Mouse (Mus musculus): ENCODE data around the gene Arhgap25. TPM values are rescaled to one million over a fixed set of nuclear protein-coding genes. Genes with fewer than 3 reads are reported as not detected.

The Arhgap25 gene
- total RNA-seq, 4 experiments from 2014 or later: 2.9 to 8.9 (median 5.9) TPM

DNA sequence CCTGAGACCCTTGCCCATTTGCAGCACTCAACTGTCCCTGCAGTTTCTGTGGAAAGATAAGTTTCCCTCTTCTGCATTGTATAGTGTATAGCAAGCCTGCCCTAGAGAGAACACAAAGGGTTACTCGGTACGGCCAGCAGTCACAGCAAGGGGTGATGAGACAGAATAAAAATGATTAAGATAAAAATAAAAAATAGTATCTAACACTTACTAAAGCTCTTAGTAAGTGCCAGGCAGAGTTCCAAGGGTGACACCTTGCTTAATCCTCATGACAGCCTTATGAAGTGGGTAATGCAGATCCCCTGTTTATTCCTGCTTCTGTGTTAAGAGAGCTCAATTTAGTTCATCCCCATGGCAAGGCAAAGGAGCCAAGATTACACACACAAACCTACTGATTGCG, 83.5 kb downstream of the Arhgap25 start:
- no peak for DNase-seq (ENCODE audit: low spot score in 2 of 2)

DNA sequence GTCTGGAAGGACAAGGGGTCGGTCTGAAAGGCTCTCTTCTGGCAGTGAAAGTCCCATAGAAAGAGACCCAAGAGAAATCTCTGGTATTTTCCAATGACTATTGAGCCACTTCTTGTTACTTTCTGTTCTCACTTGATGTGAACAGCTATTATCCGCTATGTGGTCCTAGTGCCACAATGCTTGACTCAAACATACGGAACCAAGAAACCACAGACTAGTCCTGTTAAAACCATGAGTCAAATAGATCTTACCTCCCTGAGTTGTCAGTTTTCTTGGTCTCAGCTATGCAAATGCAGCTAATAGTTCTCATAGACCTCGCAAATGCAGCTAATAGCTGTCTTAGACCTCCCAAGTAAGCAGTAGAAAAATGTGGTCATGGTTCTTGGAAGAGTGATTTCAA, 85.8 kb downstream of the Arhgap25 start:
- no peak for DNase-seq (ENCODE audit: low spot score in 2 of 2)

DNA sequence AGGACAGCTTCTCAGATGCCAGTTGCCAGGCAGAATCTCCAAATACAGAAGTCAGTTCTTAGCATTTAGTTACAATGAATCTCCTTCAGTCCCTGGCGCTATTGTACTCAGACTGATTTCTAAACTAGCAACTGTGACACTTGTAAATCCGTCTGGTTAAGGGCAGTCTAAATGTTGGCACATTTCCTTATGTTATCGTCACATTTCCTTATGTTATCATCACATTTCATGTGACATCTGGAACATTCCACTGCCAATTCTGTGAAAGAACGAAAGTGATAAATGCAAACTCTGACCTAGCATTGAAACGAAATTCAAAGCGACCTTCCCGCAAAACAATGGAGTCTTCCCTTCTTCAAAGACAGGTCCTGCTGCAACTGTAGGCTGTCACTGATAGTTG, 87.8 kb downstream of the Arhgap25 start:
- no peak for DNase-seq (ENCODE audit: low spot score in 2 of 2)

DNA sequence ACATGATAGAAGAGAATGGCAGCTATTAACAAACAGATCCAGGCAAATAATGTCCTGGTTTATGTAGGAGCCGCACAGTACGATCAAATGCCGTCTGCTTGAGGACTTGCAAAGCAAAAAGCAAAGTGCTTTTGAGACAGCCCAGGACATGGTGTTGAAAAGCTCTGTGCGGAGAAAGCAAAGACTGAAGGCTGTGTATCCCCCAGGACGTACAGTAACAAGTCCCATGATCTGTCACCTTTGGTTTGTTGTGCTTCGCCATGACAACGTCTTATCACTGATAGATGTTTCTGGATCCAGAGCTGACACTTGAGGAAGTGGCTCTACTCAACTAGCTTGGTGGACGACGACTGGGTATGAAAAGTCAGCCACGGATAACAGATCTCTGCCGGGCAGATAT, 89.8 kb downstream of the Arhgap25 start:
- no peak for DNase-seq (ENCODE audit: low spot score in 2 of 2)

DNA sequence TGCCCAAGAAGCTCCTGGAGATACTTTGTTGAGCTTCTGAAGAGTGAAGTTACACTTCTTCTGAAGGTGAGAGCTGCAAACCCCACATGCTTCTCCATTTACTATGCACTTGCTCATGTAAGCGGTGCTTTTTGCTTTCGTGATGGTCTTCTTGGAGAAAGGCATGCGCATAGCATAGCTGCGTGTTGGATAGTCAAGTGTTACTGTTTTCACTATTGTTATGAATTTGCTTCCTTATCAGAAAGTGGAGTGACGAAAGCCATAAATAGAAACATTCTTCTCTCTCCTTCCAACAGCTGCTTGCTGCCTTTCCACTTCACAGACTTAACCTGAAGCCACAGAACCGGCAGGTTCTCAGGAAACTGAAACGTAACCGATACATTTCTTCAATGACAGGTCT, 96.3 kb downstream of the Arhgap25 start:
- DNase-seq (ENCODE audit: low spot score in 2 of 2): no peak

DNA sequence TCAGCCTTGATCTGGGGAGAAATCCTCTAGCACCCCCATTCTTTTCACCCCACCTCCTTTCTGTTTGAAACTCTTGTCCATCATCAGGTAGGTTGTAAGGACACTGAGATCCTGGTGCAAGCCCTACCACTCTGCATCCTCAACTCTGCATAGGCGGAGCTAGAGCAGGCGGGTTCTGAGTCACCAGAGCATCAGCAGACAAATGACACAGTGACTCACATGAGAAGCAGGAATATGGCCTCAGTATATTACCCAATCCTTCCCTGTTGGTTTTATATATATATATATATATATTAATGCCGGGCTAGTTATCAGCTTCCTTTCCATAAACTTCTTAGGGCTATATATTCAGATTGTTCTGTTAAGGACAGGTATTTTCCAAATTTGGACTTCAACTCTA, 97.3 kb downstream of the Arhgap25 start:
- no peak for DNase-seq (ENCODE audit: low spot score in 2 of 2)

DNA sequence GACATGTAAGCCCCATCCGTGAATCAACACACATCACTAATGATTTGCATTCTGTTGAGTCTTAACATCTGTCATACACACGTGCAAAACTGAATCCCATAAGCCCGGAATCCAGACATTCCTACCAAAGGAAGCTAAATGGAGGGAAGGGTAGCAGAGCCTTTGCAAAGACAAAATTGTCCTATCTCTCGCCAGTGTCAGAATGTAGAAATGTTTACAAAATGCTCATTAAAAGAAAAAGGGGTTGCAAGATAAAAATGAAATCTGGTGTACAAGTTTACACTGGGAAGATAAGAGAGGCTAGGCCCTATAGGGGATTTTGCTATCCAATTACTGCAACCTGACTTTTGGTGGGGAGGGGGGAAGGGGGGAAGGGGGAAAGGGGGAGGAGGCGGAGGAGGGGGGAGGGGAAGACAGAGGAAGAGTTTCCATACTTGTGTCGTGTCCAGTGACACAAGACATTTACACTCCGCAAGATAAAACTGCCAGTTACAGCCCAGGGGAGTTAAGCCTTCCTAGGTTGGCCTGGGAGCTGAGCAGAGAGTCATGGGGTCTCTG, 104.5 kb downstream of the Arhgap25 start, which contains the start of gene Bmp10:
Bmp10 (plus strand) TSS at position 508 of the 558 bp plus-strand sequence.
- no peak for DNase-seq (ENCODE audit: low spot score in 2 of 2)

DNA sequence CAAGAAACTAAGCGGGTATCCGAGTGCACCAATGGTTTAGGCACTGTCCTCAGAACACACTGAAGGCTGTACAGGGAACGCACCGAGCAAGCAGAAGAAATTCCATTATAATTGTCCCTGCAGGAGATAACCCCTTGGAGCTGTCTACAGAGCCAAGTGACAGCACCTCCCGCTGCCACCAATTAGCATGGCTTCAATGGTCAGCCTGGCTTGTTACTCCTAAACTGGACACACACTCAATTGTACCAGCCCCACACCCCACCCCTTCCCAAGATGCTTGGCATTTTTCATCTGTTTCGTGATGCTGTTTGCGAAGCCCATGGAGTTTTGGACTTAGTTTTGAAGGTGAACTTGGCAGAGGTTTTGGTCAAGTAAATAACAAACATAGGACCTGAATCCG, 105.4 kb downstream of the Arhgap25 start:
- DNase-seq (ENCODE audit: low spot score in 2 of 2): no peak

DNA sequence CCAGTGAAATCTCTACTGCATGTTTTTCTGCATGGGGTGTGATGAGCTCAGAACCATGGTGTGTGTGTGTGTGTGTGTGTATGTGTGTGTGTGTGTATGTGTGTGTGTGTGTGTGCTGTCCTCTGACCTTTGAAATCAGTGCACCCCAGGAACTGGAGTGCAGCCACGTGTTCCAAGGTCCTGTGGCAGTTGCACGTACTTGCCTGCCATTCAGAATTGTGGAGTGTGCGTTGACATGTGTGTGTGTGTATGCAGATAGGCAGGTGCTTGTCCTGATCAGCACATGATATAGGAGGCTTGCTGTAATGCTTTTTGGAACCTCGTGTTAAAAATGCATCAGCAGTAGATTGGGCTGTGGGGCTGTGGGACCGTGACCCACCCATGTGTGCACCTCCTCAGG, 106.1 kb downstream of the Arhgap25 start:
- no peak for DNase-seq (ENCODE audit: low spot score in 2 of 2)

DNA sequence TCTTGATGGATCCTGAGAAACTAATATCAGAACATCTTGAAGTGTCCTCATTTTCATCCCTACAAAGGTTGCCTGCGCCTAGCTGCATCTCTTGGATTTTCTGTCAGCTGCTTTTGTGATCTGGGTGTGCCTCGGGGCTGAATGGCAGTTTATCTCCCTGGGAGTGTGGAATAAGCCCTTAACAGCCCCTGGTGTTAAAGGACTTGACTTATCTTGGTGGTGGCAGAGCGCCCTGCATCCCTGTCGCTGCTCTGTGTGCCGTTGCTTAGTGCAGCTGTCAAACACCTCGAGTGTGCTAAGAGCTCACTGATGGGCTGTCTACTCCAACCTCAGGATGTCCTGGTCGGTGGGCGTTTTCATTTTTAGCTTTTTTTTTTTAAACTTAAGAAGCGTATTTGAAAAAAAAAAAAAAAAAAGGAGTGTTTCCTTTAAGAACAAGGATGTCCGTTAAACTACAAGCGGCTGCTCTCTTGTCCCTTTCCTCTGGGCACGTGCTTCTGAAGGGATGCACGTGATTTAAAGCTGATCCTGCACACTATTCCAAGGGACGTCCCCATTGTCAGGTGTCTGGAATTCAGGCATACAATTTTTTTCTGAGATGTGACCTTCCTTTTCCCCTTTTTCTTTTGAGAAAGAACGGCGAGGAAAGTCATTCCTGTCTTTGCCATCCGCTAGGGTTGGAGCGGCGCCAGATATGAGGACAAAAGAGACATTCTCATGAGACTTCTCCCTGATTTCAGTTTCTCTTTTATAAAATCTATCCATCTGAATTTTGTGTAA, 108.8 kb downstream of the Arhgap25 start:
- DNase-seq (ENCODE audit: low spot score in 2 of 2): no peak

DNA sequence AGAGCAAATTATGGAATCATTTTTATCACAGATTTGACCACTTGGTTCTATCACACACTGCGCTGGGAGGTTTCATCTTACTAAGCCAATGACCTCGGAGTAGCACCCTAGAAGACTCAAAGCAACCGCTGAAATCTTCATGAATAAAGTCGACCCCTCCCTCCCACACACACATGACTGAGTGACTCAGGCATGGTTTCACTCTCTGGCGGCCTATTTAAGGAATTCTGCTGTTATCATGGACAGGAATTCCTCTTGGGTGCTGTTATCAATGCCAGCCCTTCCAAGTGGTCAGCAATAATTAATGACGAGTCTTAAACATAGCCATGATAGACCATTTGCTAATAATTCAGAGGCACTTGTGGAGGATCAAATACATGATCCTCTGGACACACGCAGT, 110.8 kb downstream of the Arhgap25 start:
- no peak for DNase-seq (ENCODE audit: low spot score in 2 of 2)

DNA sequence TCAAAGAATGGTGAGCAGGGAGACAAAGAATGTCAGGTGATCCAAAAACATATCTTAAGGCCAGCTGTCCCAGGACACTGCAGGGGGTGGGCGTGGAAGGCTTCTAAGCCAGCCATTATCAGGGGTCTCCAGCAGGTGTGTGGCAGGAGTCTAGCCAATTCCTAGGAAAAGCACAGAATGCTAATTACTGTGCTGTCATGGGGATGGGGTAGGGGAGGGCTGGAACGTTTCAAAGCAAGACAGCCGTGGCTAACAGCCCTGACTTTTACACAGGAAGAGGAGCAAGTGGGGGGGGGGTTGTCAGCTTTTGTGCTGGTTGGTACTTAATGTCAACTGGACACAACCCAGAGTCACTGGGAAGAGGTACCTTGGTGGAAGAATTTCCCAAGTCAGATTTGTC, 121.0 kb downstream of the Arhgap25 start:
- no peak for DNase-seq (ENCODE audit: low spot score in 2 of 2)

Other genes with a start within 250 kb of the Arhgap25 start
- gene Antxr1, start 197.4 kb downstream of the Arhgap25 start, total RNA-seq (2022): 10 to 100 TPM; 11.2 to 16.5 (median 12.9) TPM
- not detected for gene Gkn1, start 182.3 kb downstream of the Arhgap25 start, total RNA-seq (2022)
- not detected for gene Gkn2, start 159.9 kb downstream of the Arhgap25 start, total RNA-seq (2022)
- gene Gkn3, start 144.3 kb downstream of the Arhgap25 start, total RNA-seq (2022): 1 to 10 TPM; 3.8 to 5.8 (median 4.5) TPM
- gene Bmp10, start 104.3 kb downstream of the Arhgap25 start, total RNA-seq (2022): not detected
- 1 to 10 TPM in 1 of 4 experiments, under 1 TPM in 1, not detected in 2; 0.11 to 1.1 TPM for gene Prokr1, start 57.5 kb upstream of the Arhgap25 start, total RNA-seq (2022)
- 1 to 10 TPM; 6.2 to 9.4 (median 7.9) TPM for gene Aplf, start 138.9 kb upstream of the Arhgap25 start, total RNA-seq (2022)
- 1 to 10 TPM; 4.6 to 9.4 (median 5.8) TPM for gene Efcc1, start 197.6 kb upstream of the Arhgap25 start, total RNA-seq (2022)
- 1 to 10 TPM in 2 of 4 experiments, under 1 TPM in 2; 0.37 to 1.5 (median 0.85) TPM for gene Gp9, start 244.8 kb upstream of the Arhgap25 start, total RNA-seq (2022)

Measured in layer of hippocampus, adult 8-10 months (tissue).